Mouse (Mus musculus): Measurements from ENCODE around the gene L3mbtl4.
"Not testable (repeated sequence)": the region's sequence is repeated elsewhere in the genome, so short reads cannot be mapped to it uniquely, and the experiment has no call there.

Gene L3mbtl4

DNA sequence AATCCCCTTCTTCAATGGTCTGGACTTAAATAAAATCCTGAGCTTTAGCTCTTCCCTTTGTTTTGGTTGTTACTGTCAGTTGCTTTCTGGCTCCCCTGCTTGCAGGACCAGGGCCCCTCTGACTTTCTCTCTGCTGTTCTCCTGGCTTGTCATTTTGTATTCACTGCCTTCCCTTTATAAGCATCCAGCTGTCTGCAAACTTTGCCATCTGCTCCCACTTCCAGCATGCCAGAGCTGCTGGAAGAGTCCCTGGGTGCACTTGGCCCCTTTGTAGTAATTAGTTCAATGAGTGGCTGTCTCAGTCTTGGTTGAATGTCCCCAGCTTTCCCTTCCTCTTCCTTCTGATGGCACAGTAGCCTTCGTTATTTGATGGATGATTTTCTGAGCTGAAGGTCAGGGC lies 132.4 kb downstream of the L3mbtl4 start:
- no peak for DNase-seq

- DNase-seq = not testable (repeated sequence)
Observed at GRCm38 (mm10) chr17:68407121-68407520, 133.5 kb downstream of the L3mbtl4 start.

- DNase-seq = peak; percentile 5
Observed at GRCm38 (mm10) chr17:68422663-68423498, 149.3 kb downstream of the L3mbtl4 start.

DNA sequence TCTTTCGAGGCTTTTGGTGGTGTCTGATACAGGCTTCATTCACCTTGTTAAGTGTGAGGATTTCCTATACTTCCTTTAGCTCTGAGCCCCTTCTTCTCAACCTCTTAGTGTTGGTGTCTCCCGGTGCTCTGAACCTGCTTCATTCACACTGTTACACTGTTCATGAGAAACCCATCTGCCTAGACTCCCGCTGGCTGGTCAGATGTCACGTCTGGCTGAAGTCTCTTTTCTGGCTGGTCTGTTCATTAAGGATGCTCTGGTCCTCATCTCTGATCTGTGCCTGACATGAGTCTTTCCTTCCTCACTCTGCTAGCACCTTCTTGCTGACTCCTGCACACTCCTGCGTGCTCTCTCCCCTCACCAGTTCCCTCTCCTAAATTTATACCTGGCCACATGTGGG lies 160.0 kb downstream of the L3mbtl4 start:
- no peak for DNase-seq

DNA sequence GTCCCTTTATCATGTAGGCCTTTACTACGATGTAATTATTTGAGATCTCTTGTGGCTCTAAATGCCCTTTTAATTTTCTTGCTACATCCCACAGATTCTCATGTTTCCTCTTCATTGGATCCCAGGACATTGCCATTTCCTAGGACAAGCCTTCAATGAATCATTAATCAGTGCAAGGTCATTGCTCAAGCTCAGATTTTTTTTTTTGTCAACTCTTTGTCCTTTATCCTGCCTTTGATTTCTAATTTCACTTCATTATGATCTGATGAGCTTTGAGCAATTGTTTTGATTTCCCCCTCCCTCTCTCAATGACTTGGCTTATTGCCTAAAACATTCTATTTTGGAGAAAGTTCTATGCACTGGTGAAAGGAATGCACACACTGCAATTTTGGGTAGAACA lies 177.3 kb downstream of the L3mbtl4 start:
- DNase-seq = no peak

GRCm38 (mm10) chr17:68461471-68461870 lies 187.9 kb downstream of the L3mbtl4 start:
- DNase-seq = no peak

DNA sequence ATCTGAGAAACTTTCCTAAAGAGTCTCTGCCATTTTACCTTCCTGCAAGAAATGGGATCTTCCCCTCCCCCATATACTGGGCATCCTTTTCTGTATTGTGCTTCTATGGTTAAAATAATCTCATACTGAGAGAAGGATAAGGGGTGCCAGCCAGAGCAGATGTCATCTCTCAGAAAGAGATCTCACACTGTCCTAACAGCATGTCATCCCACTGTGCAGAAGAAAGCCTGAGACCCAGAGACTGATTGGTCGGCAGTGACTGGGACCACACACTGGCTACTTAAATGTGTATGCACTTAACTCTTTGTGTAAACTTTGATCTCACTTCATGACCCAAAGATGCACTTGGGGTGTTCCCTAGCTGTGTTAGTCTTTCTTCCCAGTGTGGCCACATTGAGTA lies 193.7 kb downstream of the L3mbtl4 start:
- DNase-seq = no peak

DNA sequence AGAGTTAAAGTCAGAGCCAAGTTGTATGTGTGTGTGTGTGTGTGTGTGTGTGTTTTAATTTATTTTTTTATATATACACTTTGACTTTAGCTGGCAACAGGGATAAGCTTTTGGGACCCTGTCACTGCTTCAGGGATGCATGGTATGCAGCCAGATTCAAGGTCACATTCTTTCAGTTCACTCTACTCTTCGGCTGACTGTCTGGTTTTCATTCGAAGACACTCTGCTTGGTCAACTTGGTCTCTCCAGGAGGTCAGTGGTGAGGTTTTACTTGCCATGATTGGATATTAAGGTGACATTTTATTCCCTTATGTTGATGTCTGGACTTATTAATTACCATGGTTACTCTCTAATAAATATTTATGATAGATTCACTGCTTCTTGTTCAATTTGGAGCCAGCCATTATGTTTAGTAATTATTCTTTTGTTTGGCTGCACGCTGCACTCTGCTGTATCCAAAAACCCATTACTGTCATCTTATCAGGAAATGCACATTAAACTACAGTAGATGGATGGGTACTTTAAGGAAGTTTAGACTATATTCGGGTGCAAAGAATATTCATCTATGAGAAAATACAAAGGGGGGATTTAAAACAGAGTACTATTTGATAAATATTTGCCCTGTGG lies 216.6 kb downstream of the L3mbtl4 start:
- peak; percentile 21 for DNase-seq

- DNase-seq = no peak
Observed at GRCm38 (mm10) chr17:68492231-68492630, 218.6 kb downstream of the L3mbtl4 start.

DNA sequence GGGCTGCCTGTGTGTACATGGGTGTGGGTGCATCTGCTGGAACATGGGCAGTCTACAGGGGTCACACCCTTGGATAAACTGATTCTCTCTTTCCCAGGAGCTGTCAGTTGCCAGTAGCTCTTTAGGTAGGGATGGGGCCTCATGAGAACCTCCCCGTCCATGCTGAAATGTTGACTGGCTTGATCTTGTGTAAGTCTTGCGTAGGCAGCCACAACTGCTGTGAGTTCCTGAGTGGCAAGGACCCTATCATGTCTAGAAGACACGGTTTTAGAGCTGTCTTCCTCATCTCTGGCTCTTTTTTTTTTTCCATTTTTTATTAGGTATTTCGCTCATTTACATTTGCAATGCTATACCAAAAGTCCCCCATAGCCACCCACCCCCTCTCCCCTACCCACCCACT lies 229.4 kb downstream of the L3mbtl4 start:
- not testable (repeated sequence) for DNase-seq

- DNase-seq = no peak
Observed at GRCm38 (mm10) chr17:68559698-68560097, 286.1 kb downstream of the L3mbtl4 start.

DNA sequence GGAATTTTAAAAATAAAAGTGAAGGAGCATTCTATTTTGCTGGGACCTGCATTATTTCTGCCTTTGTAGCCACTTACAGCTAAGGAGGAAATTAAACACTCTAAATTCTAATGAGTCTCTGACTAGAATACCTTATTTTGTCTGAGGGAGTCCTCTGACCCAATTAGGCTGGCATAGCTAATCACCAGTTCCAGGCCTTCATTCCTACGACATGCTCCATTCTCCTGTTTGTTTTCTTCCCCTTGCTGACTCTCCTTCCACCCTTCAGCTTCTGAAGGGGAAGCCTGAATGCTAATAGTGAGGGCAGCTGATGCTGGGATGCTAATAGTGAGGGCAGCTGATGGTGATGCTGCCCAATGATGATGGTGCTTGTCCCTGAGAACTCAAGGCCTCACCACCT lies 286.7 kb downstream of the L3mbtl4 start:
- no peak for DNase-seq

DNA sequence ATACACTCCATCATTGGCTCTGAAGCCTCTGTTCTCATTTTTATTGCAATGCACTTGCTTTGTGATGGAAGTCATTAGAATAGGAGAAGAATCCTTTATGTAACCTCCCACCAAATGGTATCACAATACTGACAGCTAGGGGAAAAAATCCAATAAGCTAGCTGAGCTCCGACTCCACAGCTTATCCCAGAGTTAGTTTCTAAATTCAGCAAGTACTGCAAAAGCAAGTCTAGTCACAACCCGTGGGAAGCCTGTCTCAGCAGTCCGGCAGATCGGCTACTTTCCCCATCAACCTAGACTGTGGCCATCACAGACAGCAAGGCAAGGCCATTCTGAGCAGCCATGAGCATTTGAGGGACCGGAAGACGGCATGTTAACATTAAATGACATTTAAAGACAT lies 298.2 kb downstream of the L3mbtl4 start:
- no peak for DNase-seq

GRCm38 (mm10) chr17:68585195-68585594 lies 311.6 kb downstream of the L3mbtl4 start:
- DNase-seq = peak; percentile 7

- no peak for DNase-seq
Observed at GRCm38 (mm10) chr17:68591619-68592018, 318.0 kb downstream of the L3mbtl4 start.

DNA sequence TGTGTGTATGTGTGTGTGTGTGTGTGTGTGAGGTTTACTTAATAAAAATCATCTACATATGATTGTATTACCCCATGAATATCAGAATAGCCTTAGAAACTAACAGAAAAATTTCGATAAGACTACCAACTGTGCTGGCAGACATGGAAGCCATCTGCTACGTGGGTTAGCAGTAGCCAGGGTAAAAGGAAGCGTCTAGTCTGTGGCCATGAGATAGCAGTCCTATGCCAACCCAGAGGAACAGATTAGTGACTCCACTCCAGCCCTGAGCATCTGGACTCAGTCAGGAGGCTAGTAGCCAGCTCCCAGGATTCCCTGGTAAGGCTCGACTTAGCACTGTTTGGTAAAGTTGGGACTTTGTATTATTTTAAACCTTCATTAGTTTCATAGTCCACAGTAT lies 329.1 kb downstream of the L3mbtl4 start:
- no peak for DNase-seq

GRCm38 (mm10) chr17:68607691-68608090 lies 334.1 kb downstream of the L3mbtl4 start:
- DNase-seq = peak; percentile 83

- DNase-seq = no peak
Observed at GRCm38 (mm10) chr17:68611247-68611646, 337.6 kb downstream of the L3mbtl4 start.

GRCm38 (mm10) chr17:68625281-68625680 lies 351.7 kb downstream of the L3mbtl4 start:
- DNase-seq = no peak

- DNase-seq = no peak
Observed at GRCm38 (mm10) chr17:68629631-68630426, 356.2 kb downstream of the L3mbtl4 start.

- no peak for DNase-seq
Observed at GRCm38 (mm10) chr17:68631396-68631795, 357.8 kb downstream of the L3mbtl4 start.

- DNase-seq = no peak
Observed at GRCm38 (mm10) chr17:68640187-68640586, 366.6 kb downstream of the L3mbtl4 start.

- no peak for DNase-seq
Observed at GRCm38 (mm10) chr17:68642521-68643088, 369.0 kb downstream of the L3mbtl4 start.
